Mouse (Mus musculus): ENCODE measurements around the gene Copg1. TPM values are rescaled to one million over a fixed set of nuclear protein-coding genes. Genes with fewer than 3 reads are reported as not detected.

The Copg1 gene
- polyA plus RNA-seq, 1 experiment from 2014 or later, result 128 TPM

DNA sequence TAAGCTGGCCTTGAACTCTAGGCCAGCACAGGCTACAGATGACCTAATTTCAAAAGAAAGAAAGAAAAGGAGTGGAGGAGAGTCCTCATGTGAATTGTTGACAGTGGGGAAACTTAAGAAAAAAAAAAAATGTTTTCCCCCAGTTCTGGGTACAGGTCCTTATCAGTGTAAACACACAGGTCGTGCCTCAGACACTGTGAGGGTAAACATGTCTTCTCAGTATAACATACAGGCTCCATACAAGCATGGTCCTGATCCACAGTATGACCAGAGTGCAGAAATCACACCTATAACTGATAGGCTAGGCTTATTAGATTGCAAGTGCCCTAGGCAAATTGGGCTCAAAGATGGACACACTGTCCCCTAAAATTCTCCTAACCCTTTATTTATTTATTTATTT, 17.2 kb upstream of the Copg1 start:
- ATAC-seq (ENCODE audit: low FRiP score) (no peak), DNase-seq (ENCODE audit: low spot score) (no peak)
- Histone ChIP-seq H3K9me3 (ENCODE audit: control insufficient read depth, low read length) (no peaks in the 10 kb centered on the region), H3K27me3 (ENCODE audit: control insufficient read depth, insufficient read depth, low read length) (no peaks in the 10 kb centered on the region), H3K36me3 (ENCODE audit: control insufficient read depth, insufficient read depth, low read length) (no peaks in the 10 kb centered on the region), H3K4me2 (replicated peaks; ENCODE audit: low read depth, low read length) (no peak overlapping the region), H3K9ac (ENCODE audit: low read depth, low read length) (no peak overlapping the region), H3K27ac (ENCODE audit: low read depth, low read length) (no peak overlapping the region), H3K4me1 (replicated peaks; ENCODE audit: control insufficient read depth, insufficient read depth, low read length) (no peaks in the 10 kb centered on the region), H3K4me3 (ENCODE audit: low read depth, low read length) (no peak overlapping the region)
- 74% methylated on average over 1 of the region's 1 CpGs for WGBS

DNA sequence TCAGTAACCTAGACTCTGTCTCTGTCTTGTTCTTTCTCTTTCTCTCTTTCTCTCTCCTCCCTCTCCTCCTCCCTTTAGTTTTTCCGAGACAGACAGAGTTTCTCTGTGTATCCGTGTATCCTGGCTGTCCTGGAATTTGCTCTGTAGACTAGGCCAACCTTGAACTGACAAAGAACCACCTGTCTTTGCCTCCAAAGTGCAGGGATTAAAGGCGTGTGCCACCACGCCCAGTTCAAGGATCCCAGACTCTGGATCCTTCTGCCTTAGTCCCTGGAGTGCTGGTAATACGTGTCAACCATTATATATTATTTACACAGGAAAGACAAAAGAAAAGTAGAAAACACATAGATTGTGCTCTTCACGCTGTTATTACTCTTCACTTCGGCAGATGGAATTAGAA, 16.4 kb upstream of the Copg1 start:
- no peak for DNase-seq (ENCODE audit: low spot score)
- Histone ChIP-seq H3K27me3 (ENCODE audit: control insufficient read depth, insufficient read depth, low read length) (no peaks in the 10 kb centered on the region), H3K4me3 (ENCODE audit: low read depth, low read length) (no peak overlapping the region), H3K4me2 (replicated peaks; ENCODE audit: low read depth, low read length) (no peak overlapping the region), H3K9ac (ENCODE audit: low read depth, low read length) (no peak overlapping the region), H3K36me3 (ENCODE audit: control insufficient read depth, insufficient read depth, low read length) (no peaks in the 10 kb centered on the region), H3K27ac (ENCODE audit: low read depth, low read length) (no peak overlapping the region), H3K4me1 (replicated peaks; ENCODE audit: control insufficient read depth, insufficient read depth, low read length) (no peaks in the 10 kb centered on the region), H3K9me3 (ENCODE audit: control insufficient read depth, low read length) (no peaks in the 10 kb centered on the region)
- ATAC-seq (ENCODE audit: low FRiP score), result no peak
- 94% methylated on average over 7 of the region's 7 CpGs for WGBS

DNA sequence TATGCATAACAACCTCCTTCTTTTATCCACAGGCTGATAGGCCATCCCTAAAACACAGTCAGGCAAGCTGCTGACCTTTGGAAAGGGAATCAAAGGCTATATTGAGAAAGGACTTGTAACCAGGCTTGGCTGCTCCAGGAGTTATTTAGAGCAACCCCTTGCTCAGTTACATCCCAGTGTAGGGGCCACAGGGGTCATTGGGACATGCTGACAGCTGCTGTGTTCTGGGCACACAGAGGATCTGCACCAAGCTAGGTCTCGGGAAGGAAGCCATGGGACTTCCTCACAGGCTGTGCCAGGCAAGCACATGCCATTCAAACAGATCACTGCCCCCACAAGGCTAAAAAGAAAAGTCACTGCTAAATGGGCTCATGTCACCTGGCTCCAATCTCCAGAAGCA, 14.5 kb upstream of the Copg1 start:
- no peak overlapping the region for H3K4me2 ChIP-seq (replicated peaks; ENCODE audit: low read depth, low read length)
- H3K36me3 ChIP-seq (ENCODE audit: control insufficient read depth, insufficient read depth, low read length), result no peaks in the 10 kb centered on the region
- no peaks in the 10 kb centered on the region for H3K27me3 ChIP-seq (ENCODE audit: control insufficient read depth, insufficient read depth, low read length)
- no peak overlapping the region for H3K27ac ChIP-seq (ENCODE audit: low read depth, low read length)
- no peak overlapping the region for H3K9ac ChIP-seq (ENCODE audit: low read depth, low read length)
- ATAC-seq (ENCODE audit: low FRiP score) (no peak), DNase-seq (ENCODE audit: low spot score) (no peak)
- no peaks in the 10 kb centered on the region for H3K9me3 ChIP-seq (ENCODE audit: control insufficient read depth, low read length)
- whole genome bisulfite sequencing, result 33% methylated on average over 1 of the region's 1 CpGs
- H3K4me3 ChIP-seq (ENCODE audit: low read depth, low read length), result no peak overlapping the region
- H3K4me1 ChIP-seq (replicated peaks; ENCODE audit: control insufficient read depth, insufficient read depth, low read length), result no peaks in the 10 kb centered on the region

DNA sequence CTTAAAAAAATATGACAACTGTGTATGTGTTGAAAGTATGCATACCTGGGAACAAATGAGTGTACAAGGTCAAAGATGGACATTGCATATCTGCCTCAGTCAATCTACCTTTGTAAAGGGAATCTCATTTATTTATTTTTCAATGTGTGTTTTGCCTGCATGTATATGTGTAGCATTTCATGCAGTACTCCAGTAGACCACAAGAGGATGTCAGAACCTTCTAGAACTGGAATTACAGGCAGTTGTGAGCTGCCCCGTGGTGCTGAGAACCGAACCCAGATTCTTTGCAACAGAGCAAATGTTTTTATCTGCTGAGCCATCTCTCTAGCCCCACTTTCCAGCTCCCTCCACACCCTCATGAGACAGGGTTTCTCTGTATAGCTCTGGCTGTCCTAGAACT, 13.7 kb upstream of the Copg1 start:
- Histone ChIP-seq H3K27ac (ENCODE audit: low read depth, low read length) (no peak overlapping the region), H3K36me3 (ENCODE audit: control insufficient read depth, insufficient read depth, low read length) (no peaks in the 10 kb centered on the region), H3K4me3 (ENCODE audit: low read depth, low read length) (no peak overlapping the region), H3K4me1 (replicated peaks; ENCODE audit: control insufficient read depth, insufficient read depth, low read length) (no peaks in the 10 kb centered on the region), H3K9me3 (ENCODE audit: control insufficient read depth, low read length) (no peaks in the 10 kb centered on the region), H3K27me3 (ENCODE audit: control insufficient read depth, insufficient read depth, low read length) (no peaks in the 10 kb centered on the region), H3K4me2 (replicated peaks; ENCODE audit: low read depth, low read length) (no peak overlapping the region), H3K9ac (ENCODE audit: low read depth, low read length) (no peak overlapping the region)
- DNase-seq (ENCODE audit: low spot score), result no peak
- ATAC-seq (ENCODE audit: low FRiP score), result no peak
- WGBS, result 92% methylated on average over 2 of the region's 2 CpGs

DNA sequence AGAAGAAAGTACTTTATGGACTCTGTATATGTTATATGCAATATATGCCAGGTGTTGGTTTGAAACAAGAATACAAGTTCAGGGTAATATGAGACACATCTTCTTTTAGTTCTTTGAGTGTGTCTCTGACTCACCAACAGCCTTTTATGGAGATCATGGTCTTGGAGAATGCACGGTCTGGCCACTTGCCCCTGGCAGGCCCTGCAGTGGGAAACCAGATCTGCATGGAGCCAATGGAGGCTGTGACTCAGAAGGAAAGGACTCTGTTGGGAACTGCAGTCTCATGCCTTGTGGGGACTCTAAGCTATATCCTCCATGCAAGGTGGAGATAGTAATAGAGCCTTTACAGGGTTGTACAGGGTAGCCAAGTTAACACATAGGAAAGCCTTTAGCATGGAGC, 12.5 kb upstream of the Copg1 start:
- Histone ChIP-seq H3K27ac (ENCODE audit: low read depth, low read length) (no peak overlapping the region), H3K4me2 (replicated peaks; ENCODE audit: low read depth, low read length) (no peak overlapping the region), H3K4me1 (replicated peaks; ENCODE audit: control insufficient read depth, insufficient read depth, low read length) (no peaks in the 10 kb centered on the region), H3K9me3 (ENCODE audit: control insufficient read depth, low read length) (no peaks in the 10 kb centered on the region), H3K36me3 (ENCODE audit: control insufficient read depth, insufficient read depth, low read length) (no peaks in the 10 kb centered on the region), H3K27me3 (ENCODE audit: control insufficient read depth, insufficient read depth, low read length) (no peaks in the 10 kb centered on the region), H3K9ac (ENCODE audit: low read depth, low read length) (no peak overlapping the region), H3K4me3 (ENCODE audit: low read depth, low read length) (no peak overlapping the region)
- ATAC-seq (ENCODE audit: low FRiP score), result no peak
- 92% methylated on average over 1 of the region's 1 CpGs for WGBS
- DNase-seq (ENCODE audit: low spot score), result no peak

DNA sequence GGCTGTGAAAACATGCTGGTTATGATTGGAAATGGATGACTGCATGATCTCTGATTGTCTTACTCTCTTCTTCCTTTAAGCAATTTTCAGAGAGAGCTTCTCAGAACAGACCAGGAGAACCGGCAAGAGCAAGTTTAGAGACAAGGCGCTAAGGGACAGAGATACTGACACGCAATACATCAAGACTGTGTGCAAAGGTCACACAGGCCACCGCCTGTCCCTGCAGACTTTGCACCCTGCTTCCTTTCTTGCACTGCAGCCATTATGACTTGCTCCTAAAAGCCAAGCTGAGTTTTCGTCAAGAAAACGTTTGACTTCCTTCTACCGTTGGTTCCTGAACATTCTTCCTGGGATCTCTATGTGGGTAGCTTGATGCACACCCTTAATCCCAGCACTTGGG, 12.1 kb upstream of the Copg1 start:
- no peak overlapping the region for H3K9ac ChIP-seq (ENCODE audit: low read depth, low read length)
- H3K4me2 ChIP-seq (replicated peaks; ENCODE audit: low read depth, low read length), result no peak overlapping the region
- no peaks in the 10 kb centered on the region for H3K36me3 ChIP-seq (ENCODE audit: control insufficient read depth, insufficient read depth, low read length)
- no peak overlapping the region for H3K4me3 ChIP-seq (ENCODE audit: low read depth, low read length)
- DNase-seq (ENCODE audit: low spot score), result no peak
- H3K9me3 ChIP-seq (ENCODE audit: control insufficient read depth, low read length), result no peaks in the 10 kb centered on the region
- WGBS, result 91% methylated on average over 7 of the region's 7 CpGs
- no peak overlapping the region for H3K27ac ChIP-seq (ENCODE audit: low read depth, low read length)
- ATAC-seq (ENCODE audit: low FRiP score), result no peak
- H3K27me3 ChIP-seq (ENCODE audit: control insufficient read depth, insufficient read depth, low read length), result no peaks in the 10 kb centered on the region
- H3K4me1 ChIP-seq (replicated peaks; ENCODE audit: control insufficient read depth, insufficient read depth, low read length), result no peaks in the 10 kb centered on the region

DNA sequence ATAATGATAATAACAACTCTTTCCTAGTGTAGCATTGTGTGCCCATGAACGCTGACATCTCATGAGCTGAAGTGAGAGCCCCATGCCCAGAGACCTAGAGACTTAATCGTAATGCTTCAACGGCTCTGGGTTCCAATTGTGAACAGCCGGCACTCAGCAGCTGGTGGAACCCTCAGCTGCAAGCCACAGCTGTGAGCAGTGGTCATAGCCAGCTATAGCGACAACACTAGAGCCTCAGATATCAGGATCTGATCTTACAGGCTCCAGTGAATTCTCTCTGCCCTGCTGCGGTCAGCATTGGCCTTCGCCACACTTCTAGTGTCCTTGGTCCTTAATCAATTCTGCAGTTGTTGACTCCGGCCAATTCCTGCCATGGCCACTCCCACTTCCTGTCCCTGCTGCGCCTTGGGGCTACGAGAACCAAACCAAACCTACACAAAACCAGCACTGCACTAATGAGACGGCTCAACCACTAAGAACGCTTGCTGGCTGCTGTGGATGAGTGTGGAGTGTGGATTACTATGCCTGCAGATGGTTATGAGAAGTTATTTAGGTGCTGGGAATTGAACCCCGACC, 11.5 kb upstream of the Copg1 start:
- Histone ChIP-seq H3K4me1 (replicated peaks; ENCODE audit: control insufficient read depth, insufficient read depth, low read length) (no peaks in the 10 kb centered on the region), H3K9ac (ENCODE audit: low read depth, low read length) (no peak overlapping the region), H3K4me2 (replicated peaks; ENCODE audit: low read depth, low read length) (no peak overlapping the region), H3K9me3 (ENCODE audit: control insufficient read depth, low read length) (no peaks in the 10 kb centered on the region), H3K36me3 (ENCODE audit: control insufficient read depth, insufficient read depth, low read length) (no peaks in the 10 kb centered on the region), H3K27me3 (ENCODE audit: control insufficient read depth, insufficient read depth, low read length) (no peaks in the 10 kb centered on the region), H3K4me3 (ENCODE audit: low read depth, low read length) (no peak overlapping the region), H3K27ac (ENCODE audit: low read depth, low read length) (no peak overlapping the region)
- WGBS, result 78% methylated on average over 13 of the region's 13 CpGs
- no peak for ATAC-seq (ENCODE audit: low FRiP score)
- no peak for DNase-seq (ENCODE audit: low spot score)

DNA sequence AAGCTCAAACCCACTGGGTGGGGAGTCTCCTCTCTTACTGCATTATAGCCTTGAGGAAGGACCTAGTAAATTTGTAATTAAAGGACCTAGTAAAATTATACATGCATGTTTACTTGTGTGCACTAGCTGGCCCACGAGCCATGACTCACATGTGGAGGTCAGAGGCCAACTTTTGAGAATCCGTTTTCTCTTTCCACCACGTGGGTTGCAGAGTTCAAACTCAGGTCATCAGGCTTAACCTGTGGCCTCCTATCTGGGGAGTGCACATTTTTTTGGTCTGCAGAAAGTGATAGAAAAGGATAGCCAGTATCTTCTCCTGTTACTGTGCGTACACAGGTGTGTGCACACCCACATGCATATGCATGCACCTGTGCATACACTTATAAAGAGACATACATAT, 8.6 kb upstream of the Copg1 start:
- Histone ChIP-seq H3K4me2 (replicated peaks; ENCODE audit: low read depth, low read length) (no peak overlapping the region), H3K36me3 (ENCODE audit: control insufficient read depth, insufficient read depth, low read length) (no peaks in the 10 kb centered on the region), H3K27me3 (ENCODE audit: control insufficient read depth, insufficient read depth, low read length) (no peaks in the 10 kb centered on the region), H3K9me3 (ENCODE audit: control insufficient read depth, low read length) (no peaks in the 10 kb centered on the region), H3K4me3 (ENCODE audit: low read depth, low read length) (no peak overlapping the region), H3K4me1 (replicated peaks; ENCODE audit: control insufficient read depth, insufficient read depth, low read length) (no peaks in the 10 kb centered on the region), H3K27ac (ENCODE audit: low read depth, low read length) (no peak overlapping the region), H3K9ac (ENCODE audit: low read depth, low read length) (no peak overlapping the region)
- no peak for DNase-seq (ENCODE audit: low spot score)
- 55% methylated on average over 4 of the region's 4 CpGs for WGBS
- no peak for ATAC-seq (ENCODE audit: low FRiP score)

DNA sequence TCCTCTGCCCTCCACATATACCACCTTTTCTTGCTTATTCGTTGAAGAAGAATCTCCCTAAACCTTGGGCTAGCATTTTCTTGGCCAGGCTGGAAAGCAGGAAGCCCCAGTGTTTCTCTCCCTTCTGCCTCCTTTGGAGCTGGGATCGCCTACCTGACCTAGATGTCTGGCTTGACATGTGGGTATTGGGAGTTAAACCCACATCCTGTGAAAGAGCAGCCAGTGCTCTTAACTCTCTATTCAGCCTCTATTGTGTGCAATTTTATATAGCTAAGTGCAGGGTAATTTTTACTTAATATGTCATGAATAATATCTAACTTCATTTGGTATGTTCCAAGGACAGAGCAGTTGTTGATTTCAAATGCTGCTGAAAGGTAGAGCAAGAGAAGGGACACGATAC, 8.0 kb upstream of the Copg1 start:
- Histone ChIP-seq H3K4me1 (replicated peaks; ENCODE audit: control insufficient read depth, insufficient read depth, low read length) (no peaks in the 10 kb centered on the region), H3K4me3 (ENCODE audit: low read depth, low read length) (no peak overlapping the region), H3K36me3 (ENCODE audit: control insufficient read depth, insufficient read depth, low read length) (no peaks in the 10 kb centered on the region), H3K27ac (ENCODE audit: low read depth, low read length) (no peak overlapping the region), H3K9ac (ENCODE audit: low read depth, low read length) (no peak overlapping the region), H3K27me3 (ENCODE audit: control insufficient read depth, insufficient read depth, low read length) (no peaks in the 10 kb centered on the region), H3K9me3 (ENCODE audit: control insufficient read depth, low read length) (no peaks in the 10 kb centered on the region), H3K4me2 (replicated peaks; ENCODE audit: low read depth, low read length) (no peak overlapping the region)
- WGBS, result 64% methylated on average over 3 of the region's 3 CpGs
- no peak for DNase-seq (ENCODE audit: low spot score)
- ATAC-seq (ENCODE audit: low FRiP score), result no peak
